Mouse (Mus musculus): ENCODE results near the gene Auts2.

- TF ChIP-seq CTCF (IDR thresholded peaks at IDR 0.05; ENCODE audit: low read depth) (no peak), EP300 (IDR thresholded peaks at IDR 0.05; ENCODE audit: low read depth) (no peak)
These were observed 44.2 kb downstream of the Auts2 start for GRCm38 (mm10) chr5:132498896-132499295.
